Mouse (Mus musculus) testis, postnatal 14 days (tissue): ENCODE measurements around the gene Stat5a.

Experiments
- DNase-seq: peaks from one replicate; pipeline ENCODE4 v3.0.0; 2021; ENCODE audit warnings: low spot score

Gene Stat5a

GRCm38 (mm10) chr11:100860198-100861048, 1.3 kb downstream of the Stat5a start:
- peak; percentile 66 for DNase-seq

DNA sequence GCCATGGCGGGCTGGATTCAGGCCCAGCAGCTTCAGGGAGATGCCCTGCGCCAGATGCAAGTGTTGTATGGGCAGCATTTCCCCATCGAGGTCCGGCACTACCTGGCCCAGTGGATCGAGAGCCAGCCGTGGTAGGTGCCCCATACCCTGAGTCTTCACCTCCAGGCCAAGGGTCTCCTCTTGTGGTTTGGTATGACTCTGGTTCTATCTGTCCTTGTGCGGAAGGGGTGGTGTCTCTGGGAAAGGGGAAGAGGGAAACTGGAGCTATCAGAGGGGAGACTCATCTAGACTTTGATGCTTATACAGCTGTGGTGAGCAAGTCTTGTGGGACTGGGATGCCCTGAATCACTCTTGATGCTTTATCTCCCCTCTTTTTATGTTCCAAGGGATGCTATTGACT, 2.2 kb downstream of the Stat5a start:
- DNase-seq, result no peak

DNA sequence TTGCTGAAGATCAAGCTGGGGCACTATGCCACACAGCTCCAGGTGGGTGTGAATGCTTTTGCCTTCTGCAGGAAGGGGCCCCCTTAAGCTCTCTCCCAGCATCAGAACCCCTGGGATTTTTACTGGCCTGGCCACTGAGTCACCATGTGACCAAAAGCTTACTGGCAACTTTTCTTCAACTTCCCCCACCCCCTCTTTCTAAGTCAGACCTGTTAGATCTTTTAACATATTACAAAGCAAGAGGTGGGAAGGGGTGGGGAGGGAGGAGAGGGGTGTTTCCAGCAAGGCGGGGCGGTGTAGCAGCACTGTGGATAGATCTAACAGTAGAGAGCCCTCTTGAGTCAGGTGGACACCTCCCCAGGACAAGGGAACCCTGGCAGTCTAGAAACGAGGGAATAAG, 2.7 kb downstream of the Stat5a start:
- DNase-seq, result no peak

- no peak for DNase-seq
These were observed 4.0 kb downstream of the Stat5a start for GRCm38 (mm10) chr11:100863141-100863540.

DNA sequence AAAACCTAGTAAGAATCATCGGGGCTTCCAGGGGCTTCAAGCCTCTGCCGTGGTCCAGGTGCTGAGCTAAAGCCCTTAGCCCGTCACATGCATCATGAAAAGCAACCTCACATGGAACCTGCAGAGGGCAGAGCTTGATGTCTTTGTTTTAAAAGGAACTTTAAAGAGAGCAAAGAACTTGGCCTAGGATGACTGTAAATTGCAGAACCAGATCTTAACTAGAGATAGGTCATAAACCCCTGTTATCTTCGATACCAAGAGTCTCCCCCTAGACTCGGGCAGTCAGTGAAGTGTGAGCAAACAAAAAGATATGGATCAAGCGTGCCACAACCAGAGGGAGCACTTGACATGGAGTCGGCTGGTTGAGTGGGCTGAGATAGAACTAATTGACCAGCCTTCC, 6.5 kb downstream of the Stat5a start:
- DNase-seq, result no peak

DNA sequence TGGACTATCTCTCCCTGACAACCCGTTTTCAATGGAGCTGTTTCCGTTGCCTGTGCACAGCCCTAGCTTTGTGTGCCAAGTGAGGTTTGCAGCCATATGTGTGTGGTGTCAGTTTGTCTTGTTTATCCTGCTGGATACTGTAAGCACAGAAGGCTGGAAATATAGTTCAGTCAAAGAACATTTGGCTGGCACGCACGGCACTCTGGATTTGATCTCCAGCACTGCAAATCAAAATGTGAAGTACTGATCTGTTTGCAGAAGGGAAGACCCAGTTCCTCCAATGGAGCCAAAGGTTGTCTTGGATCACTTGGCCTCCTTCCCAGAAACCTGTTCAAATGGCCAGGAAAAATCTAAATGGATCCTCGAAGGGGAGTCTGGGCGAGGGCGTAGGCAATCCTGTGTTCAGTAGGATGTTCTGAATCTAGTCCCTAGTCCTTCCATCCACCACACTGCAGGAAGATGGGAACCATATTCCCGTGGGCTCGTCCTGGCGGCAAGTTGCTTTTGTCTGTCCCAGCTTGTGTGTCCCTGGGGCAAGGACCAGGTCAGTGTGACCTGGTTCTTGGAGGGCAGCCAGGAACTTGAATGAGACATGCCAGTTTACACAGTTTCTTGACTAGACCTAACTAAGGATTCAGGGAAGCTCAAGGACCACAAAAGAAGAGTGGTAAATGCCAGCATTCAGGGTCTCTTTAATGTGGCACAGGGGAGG, 11.3 kb downstream of the Stat5a start:
- no peak for DNase-seq

GRCm38 (mm10) chr11:100870968-100871350, 11.8 kb downstream of the Stat5a start:
- no peak for DNase-seq

GRCm38 (mm10) chr11:100875761-100876160, 16.6 kb downstream of the Stat5a start:
- DNase-seq, result no peak

GRCm38 (mm10) chr11:100879321-100880078, 20.3 kb downstream of the Stat5a start:
- DNase-seq, result no peak

GRCm38 (mm10) chr11:100883640-100884039, 24.5 kb downstream of the Stat5a start:
- DNase-seq, result no peak

- no peak for DNase-seq
These were observed 26.3 kb downstream of the Stat5a start for GRCm38 (mm10) chr11:100885472-100885871.

- DNase-seq, result no peak
These were observed 27.1 kb downstream of the Stat5a start for GRCm38 (mm10) chr11:100886188-100886740.

DNA sequence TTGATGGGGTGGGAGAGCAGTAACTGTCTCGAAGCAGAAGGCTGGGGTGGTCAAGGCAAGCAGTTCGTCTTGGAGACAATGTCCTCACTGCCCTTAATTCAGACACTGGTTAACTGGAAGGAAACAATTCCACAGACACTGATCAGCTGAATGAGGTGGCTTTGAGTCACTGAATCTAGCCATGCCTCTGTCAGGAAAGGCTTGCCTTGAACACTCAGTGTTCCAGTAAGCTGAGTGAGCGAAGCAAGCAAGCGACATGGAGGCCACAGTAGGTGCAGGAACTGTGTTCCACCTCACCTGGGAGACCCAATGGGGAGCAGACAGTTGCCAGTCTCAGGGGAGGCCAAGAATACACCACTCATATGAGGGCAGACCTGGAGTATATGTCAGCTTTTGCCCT, 28.1 kb downstream of the Stat5a start:
- no peak for DNase-seq

DNA sequence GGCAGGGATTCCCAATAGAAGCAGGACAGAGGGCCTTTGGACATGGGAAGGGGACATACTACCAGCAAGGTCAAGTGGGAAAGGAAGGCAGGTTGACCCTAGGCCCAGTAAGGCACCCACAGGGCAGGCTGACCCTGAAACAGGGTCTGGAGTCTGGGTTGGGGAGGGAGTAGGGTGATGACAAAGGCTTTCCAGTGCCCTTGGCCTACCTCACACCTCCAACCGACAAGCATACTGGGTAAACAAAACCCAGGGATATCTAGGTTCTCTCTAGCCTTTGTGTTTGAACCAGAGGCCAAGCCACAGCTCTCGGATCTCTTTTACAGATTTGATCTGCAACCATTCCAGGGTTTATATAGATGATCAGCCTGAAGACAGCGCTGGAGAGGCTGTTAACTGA, 28.6 kb downstream of the Stat5a start:
- no peak for DNase-seq

- DNase-seq, result no peak
These were observed 29.2 kb downstream of the Stat5a start for GRCm38 (mm10) chr11:100888348-100888820.

DNA sequence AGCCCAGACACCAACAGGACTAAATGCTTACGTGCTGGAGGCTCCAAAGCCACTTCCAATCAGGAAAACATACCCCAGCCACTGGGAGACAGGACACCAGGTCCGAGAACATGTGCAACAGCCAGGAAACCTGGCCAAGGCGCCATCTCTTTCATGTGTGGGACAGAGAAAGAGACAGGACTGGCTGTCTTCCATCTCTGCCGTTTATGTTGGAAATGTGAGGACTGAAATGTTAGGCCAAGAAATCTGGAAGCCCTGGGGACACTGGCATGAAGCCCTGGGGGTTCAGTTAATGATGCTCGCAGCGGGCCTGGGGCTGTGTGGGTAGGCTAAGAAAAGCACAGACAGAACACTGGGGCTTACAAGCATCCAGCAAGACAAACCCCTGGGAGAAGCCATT, 31.3 kb downstream of the Stat5a start:
- no peak for DNase-seq

DNA sequence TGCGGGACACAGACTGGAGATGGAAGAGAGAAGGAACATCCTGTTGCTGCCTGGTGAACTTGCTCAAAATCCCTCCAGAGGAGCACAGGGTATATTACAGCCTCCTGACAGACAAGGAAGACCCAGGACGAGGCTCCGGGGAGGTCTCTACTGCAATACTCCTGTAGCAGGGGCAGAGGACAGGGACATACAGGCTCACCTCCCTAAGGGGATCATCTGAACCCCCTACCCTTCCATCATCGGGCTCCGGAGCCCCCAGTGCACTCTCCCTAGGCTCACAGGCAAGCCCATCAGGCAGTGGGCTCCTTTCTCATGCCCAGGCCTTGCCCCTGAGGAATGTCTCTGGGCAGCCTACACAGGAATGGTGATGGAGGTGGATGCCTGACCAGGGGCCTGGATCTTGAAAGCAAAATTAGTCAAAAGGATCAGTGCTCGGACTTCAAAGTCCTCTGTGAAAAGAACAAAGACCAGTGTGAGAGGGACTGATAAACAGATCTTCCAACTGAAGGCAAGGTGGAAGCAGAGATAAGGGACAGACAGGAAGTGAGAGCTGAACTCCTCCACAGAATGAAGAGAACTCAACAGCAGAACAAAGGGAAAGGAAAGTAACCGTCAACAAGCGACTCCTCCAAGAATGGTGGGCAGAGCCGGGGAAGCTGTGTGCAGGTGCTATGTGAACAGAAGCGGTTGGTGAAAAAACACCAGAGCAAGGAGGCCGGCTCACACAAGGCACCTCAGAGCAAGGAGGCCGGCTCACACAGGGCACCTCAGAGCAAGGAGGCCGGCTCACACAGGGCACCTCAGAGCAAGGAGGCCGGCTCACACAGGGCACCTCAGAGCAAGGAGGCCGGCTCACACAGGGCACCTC, 32.3 kb downstream of the Stat5a start:
- no peak for DNase-seq

GRCm38 (mm10) chr11:100892435-100892834, 33.3 kb downstream of the Stat5a start:
- no peak for DNase-seq

- DNase-seq, result peak; percentile 69
These were observed 34.3 kb downstream of the Stat5a start for GRCm38 (mm10) chr11:100893482-100893881.

DNA sequence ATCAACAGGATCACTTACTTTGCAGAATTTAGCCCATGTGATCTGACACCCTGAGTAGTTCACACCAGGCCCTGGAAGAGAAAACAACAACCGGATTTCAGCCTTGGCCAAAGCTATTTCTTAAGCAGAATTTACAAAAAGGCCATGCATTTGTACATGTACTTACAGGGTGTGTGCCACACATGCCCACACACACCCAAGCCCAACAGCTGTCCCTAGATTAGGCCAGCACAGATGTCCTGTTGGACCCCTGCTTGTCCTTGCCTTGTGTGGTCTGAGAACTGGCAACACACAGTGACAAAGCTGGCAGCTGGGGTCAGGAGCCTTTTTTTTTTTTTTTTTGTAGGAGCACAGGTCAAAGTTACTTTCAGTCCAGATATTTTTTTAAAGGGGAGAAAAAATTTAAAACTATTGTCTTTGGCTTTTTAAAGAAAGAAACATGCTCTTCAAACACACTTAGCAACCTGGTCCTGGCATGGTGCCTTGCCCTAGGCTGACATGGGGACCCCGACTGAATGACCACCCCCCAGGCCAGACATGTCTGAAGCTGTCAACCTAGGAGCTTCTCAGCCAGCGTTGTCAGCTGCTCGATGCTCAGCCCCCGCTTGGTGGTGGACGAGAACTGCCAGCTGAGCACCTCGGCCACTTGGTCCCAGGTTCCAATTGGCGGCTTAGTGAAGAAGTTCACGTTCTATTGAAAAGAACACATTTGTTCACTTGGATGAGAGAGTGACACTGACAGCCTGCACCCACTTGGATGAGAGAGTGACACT, 35.2 kb downstream of the Stat5a start:
- no peak for DNase-seq
